Mouse (Mus musculus): ENCODE data around the gene Hectd4.
"Not testable (repeated sequence)": the region's sequence is repeated elsewhere in the genome, so short reads cannot be mapped to it uniquely, and the experiment has no call there.

GRCm38 (mm10) chr5:121376972-121377371 is 157.0 kb downstream of the Hectd4 start:
- TF ChIP-seq POLR2A (IDR thresholded peaks at IDR 0.05; ENCODE audit: borderline replicate concordance, extremely low read depth, low read depth, low read length) = not testable (repeated sequence)
- TF ChIP-seq CTCF (IDR thresholded peaks at IDR 0.05; ENCODE audit: insufficient read depth, low read length) = peak; percentile 8; the same call in 1 of the 2 replicates
